Mouse (Mus musculus) intestine, embryonic 15.5 days (tissue): ENCODE measurements at regions not wholly inside any gene's neighbourhood (a gene's known extent, or its start where the extent isn't known, plus 50 kb on each side); places are given as distances from the start of the nearest gene placed in this dataset.

Source experiments
- ATAC-seq: fragments of 200-750 bp; cut with Nextera tagmentation; 2 replicates; pipeline ENCODE4 v1.8.0; 2017; ENCODE audit warnings: moderate TSS enrichment, moderate library complexity
- H3K27ac ChIP-seq: fragments of 300-500 bp; sonication (generic); 2 replicates; pipeline ENCODE4 v1.5.1; 2015; ENCODE audit warnings: mild to moderate bottlenecking, inconsistent platforms
- H3K27me3 ChIP-seq: fragments of 300-500 bp; sonication (generic); replicated peaks from 2 replicates; pipeline ENCODE4 v1.6.1; 2015; ENCODE audit warnings: inconsistent platforms
- H3K36me3 ChIP-seq: fragments of 300-500 bp; sonication (generic); 2 replicates; pipeline ENCODE4 v1.6.1; 2015; ENCODE audit warnings: inconsistent platforms
- H3K4me1 ChIP-seq: fragments of 300-500 bp; sonication (generic); replicated peaks from 2 replicates; pipeline ENCODE4 v1.6.1; 2015; ENCODE audit warnings: inconsistent platforms
- H3K4me2 ChIP-seq: fragments of 300-500 bp; sonication (generic); replicated peaks from 2 replicates; pipeline ENCODE4 v1.6.1; 2015; ENCODE audit warnings: mild to moderate bottlenecking, inconsistent platforms
- H3K4me3 ChIP-seq: fragments of 300-500 bp; sonication (generic); replicated peaks from 2 replicates; pipeline ENCODE4 v1.5.1; 2015; ENCODE audit warnings: inconsistent platforms
- H3K9ac ChIP-seq: fragments of 300-500 bp; sonication (generic); 2 replicates; pipeline ENCODE4 v1.6.1; 2015; ENCODE audit warnings: inconsistent platforms
- H3K9me3 ChIP-seq: fragments of 300-500 bp; sonication (generic); 2 replicates; pipeline ENCODE4 v1.6.1; 2016; ENCODE audit warnings: inconsistent platforms
- WGBS: fragments of 180-500 bp; shearing (Covaris S2); methylation state at CpG from one replicate; pipeline ENCODE4 v1.1.7; 2015; 5-methylcytosine and 5-hydroxymethylcytosine counted together

GRCm38 (mm10) chr3:110599175-110599853 lies 348.5 kb upstream of the Prmt6 start:
- ATAC-seq, result no peak
- Histone ChIP-seq H3K4me3 (no peak overlapping the region), H3K27ac (no peak overlapping the region), H3K9ac (no peak overlapping the region), H3K36me3 (no peaks in the 10 kb centered on the region), H3K4me1 (no peaks in the 10 kb centered on the region), H3K4me2 (no peak overlapping the region), H3K27me3 (no peaks in the 10 kb centered on the region), H3K9me3 (no peaks in the 10 kb centered on the region)
- 75% methylated on average over 4 of the region's 4 CpGs for WGBS

DNA sequence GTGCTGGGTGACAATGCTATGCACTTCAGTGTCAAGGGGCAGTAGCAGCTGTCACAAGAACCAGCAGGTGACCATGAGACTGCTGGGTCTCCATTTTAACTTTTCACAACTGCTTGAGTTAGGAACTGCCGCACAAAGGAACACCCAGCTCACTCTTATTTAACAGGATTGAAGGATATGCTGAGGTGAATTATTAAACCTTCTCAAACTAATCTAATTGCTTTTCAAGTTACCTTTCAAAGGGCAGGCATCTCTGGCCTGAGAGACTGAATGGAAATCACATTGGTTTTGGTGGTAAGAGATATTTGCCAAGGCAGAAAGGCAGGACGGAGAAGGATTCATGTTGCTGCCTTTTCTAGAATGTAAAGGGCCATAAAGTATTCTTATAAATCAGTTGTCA lies 332.0 kb upstream of the Prmt6 start:
- no peaks in the 10 kb centered on the region for H3K36me3 ChIP-seq
- H3K4me1 ChIP-seq, result no peaks in the 10 kb centered on the region
- no peak overlapping the region for H3K9ac ChIP-seq
- no peak overlapping the region for H3K4me2 ChIP-seq
- H3K27me3 ChIP-seq, result no peaks in the 10 kb centered on the region
- H3K9me3 ChIP-seq, result no peaks in the 10 kb centered on the region
- no peak overlapping the region for H3K27ac ChIP-seq
- H3K4me3 ChIP-seq, result no peak overlapping the region
- no peak for ATAC-seq
- 59% methylated on average over 2 of the region's 2 CpGs for WGBS

DNA sequence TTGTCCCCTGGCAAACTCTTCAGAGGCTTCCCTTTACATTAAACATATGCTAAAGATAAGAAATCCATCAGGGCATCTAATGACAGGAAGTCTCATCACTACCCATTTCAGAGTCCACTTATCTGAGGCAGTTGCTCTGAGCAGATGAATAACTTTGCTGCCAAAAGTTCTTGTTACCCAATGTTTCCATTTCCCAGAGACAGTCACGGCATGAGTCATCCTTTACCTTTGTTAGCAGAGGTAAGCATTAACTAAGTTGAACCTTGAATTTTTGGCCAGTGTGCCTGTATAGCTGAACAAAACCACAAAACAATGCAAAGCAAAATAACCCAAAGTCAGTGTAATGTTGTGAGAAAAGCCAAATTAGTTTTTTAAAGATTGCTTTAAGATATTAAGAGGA lies 328.5 kb upstream of the Prmt6 start:
- Histone ChIP-seq H3K9ac (no peak overlapping the region), H3K4me1 (no peaks in the 10 kb centered on the region), H3K36me3 (no peaks in the 10 kb centered on the region), H3K27me3 (no peaks in the 10 kb centered on the region), H3K4me2 (no peak overlapping the region), H3K4me3 (no peak overlapping the region), H3K9me3 (no peaks in the 10 kb centered on the region), H3K27ac (no peak overlapping the region)
- no peak for ATAC-seq
- 56% methylated on average over 1 of the region's 1 CpGs for WGBS

- Histone ChIP-seq H3K4me1 (no peaks in the 10 kb centered on the region), H3K9me3 (no peaks in the 10 kb centered on the region), H3K36me3 (no peaks in the 10 kb centered on the region), H3K27me3 (no peaks in the 10 kb centered on the region), H3K9ac (no peak overlapping the region), H3K4me2 (no peak overlapping the region), H3K27ac (no peak overlapping the region), H3K4me3 (no peak overlapping the region)
- no peak for ATAC-seq
- WGBS, result 81% methylated on average over 4 of the region's 4 CpGs
Measured at GRCm38 (mm10) chr3:110567187-110567586, 316.4 kb upstream of the Prmt6 start.

- Histone ChIP-seq H3K9ac (no peak overlapping the region), H3K27ac (no peak overlapping the region), H3K4me2 (no peak overlapping the region), H3K9me3 (no peaks in the 10 kb centered on the region), H3K36me3 (no peaks in the 10 kb centered on the region), H3K27me3 (no peaks in the 10 kb centered on the region), H3K4me1 (no peaks in the 10 kb centered on the region), H3K4me3 (no peak overlapping the region)
- WGBS, result 80% methylated on average over 4 of the region's 4 CpGs
- ATAC-seq, result no peak
Measured at GRCm38 (mm10) chr3:110547326-110547725, 296.5 kb upstream of the Prmt6 start.

DNA sequence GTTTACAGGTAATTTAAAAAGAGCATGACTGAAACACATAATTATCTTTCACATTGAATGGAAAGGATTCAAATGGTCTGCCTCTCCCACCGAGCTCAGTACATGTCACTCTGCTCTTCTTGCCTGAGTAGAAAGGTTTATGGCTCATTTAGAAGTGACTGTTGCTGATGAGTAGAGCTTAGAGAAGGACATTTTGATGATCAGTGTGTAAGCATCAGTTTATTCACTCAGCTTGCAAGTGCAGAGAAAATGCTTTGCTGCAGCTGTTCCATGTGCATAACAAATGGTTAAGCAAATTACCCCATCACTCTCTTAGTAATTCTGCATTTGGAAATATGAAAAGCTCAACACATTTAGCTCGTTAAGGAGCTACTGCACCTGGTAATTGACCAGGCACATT lies 287.5 kb upstream of the Prmt6 start:
- H3K4me3 ChIP-seq, result no peak overlapping the region
- ATAC-seq, result no peak
- H3K27me3 ChIP-seq, result no peaks in the 10 kb centered on the region
- WGBS, result 45% methylated on average over 2 of the region's 2 CpGs
- H3K9ac ChIP-seq, result no peak overlapping the region
- no peaks in the 10 kb centered on the region for H3K36me3 ChIP-seq
- H3K27ac ChIP-seq, result no peak overlapping the region
- no peak overlapping the region for H3K4me2 ChIP-seq
- no peaks in the 10 kb centered on the region for H3K4me1 ChIP-seq
- no peaks in the 10 kb centered on the region for H3K9me3 ChIP-seq
